Mouse (Mus musculus): ENCODE results near the gene Rplp1.

The Rplp1 gene

DNA sequence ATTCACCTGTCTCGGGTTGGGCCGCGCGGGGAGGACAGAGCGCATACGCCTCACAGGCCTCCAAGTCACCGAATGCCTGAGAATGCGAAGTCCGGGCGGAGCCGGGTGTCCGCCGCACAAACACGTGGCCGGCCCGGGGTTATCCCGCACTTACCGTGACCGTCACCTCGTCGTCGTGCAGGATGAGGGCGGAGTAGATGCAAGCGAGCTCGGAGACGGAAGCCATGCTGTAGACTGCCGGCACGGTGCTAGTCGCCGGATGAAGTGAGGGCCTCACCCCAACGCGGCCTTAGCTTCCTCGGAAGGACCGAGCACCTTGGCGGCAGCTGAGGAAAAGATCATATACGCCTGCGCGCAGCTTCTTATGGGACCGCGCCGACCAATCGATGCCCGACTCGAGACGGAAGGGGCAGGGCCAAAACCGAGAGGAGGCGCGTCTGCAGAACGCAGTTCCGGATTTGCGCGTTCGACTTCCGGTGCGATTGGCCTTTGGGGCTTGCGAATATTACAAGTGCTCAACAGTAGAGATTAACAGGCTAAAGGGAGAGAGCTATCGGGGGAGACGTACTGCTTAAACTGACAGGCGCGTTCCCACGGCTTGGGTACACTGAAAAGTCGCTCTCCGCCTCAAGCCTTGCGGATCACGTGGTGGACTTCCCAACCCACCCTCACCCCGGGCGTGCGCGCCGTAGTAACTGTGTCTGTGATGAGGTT lies at the start of gene Rplp1:
Gene Rplp1, minus strand, starts transcription at position 340 of the 714 bp plus-strand sequence.
- WGBS, result under 1% methylated on average over 70 of the region's 70 CpGs

- 69% methylated on average over 6 of the region's 6 CpGs for WGBS
Observed at GRCm38 (mm10) chr9:61963356-61963755, 49.0 kb upstream of the Rplp1 start.

- 89% methylated on average over 4 of the region's 4 CpGs for WGBS
Observed at GRCm38 (mm10) chr9:61961181-61961580, 46.8 kb upstream of the Rplp1 start.

GRCm38 (mm10) chr9:61960753-61961152 lies 46.4 kb upstream of the Rplp1 start:
- WGBS, result 65% methylated on average over 5 of the region's 5 CpGs

GRCm38 (mm10) chr9:61959921-61960569 lies 45.7 kb upstream of the Rplp1 start:
- 87% methylated on average over 1 of the region's 1 CpGs for WGBS

- 76% methylated on average over 7 of the region's 7 CpGs for WGBS
Observed at GRCm38 (mm10) chr9:61952241-61952640, 37.9 kb upstream of the Rplp1 start.

GRCm38 (mm10) chr9:61947402-61948346 lies 33.3 kb upstream of the Rplp1 start:
- 4% methylated on average over 24 of the region's 24 CpGs for WGBS

DNA sequence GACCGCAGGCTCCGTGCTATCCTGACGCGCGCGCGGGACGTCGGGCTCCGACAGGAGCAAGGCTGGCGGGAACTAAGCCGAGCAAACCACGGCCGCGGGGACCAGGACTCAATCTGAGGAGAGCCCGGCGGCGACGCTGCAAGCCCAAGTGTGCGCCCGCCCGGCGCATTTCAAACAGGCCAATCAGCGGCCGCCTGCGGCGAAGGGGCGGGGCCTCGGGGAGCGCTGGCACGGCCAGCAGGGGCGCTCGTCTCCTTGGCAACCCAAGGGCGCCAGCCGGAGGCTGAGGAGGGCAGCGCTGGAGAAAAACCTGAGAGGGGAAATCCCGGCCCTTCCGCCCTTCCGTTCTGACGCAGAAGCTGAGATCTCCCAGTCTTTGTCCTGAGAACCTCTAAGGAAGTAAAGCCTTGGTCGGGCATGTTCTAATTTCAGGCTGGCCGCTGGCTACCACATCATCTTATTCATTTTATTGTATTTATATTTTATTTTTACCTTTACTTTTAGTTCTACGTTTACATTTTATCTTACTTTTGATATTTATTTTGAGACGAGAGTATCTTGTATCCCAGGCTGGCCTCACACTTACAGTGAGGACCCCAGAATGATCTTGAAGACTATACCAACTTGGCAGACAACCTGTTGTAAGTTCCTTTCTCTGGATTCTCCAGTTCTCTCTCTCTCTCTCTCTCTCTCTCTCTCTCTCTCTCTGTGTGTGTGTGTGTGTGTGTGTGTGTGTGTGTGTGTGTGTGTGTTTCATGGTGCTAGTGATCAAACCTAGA lies 32.5 kb upstream of the Rplp1 start, which contains the start of gene Kif23:
Gene Kif23, minus strand, starts transcription at position 152 of the 779 bp plus-strand sequence.
- WGBS, result under 1% methylated on average over 44 of the region's 44 CpGs

- WGBS, result under 1% methylated on average over 38 of the region's 38 CpGs
Observed at GRCm38 (mm10) chr9:61945973-61946611, 31.8 kb upstream of the Rplp1 start.

GRCm38 (mm10) chr9:61941054-61941453 lies 26.7 kb upstream of the Rplp1 start:
- 66% methylated on average over 3 of the region's 3 CpGs for WGBS

- 84% methylated on average over 2 of the region's 2 CpGs for WGBS
Observed at GRCm38 (mm10) chr9:61933333-61933732, 19.0 kb upstream of the Rplp1 start.

GRCm38 (mm10) chr9:61932009-61932408 lies 17.7 kb upstream of the Rplp1 start:
- 72% methylated on average over 3 of the region's 3 CpGs for WGBS

- 89% methylated on average over 10 of the region's 10 CpGs for WGBS
Observed at GRCm38 (mm10) chr9:61925086-61925660, 10.8 kb upstream of the Rplp1 start.

GRCm38 (mm10) chr9:61920331-61920730 lies 6.0 kb upstream of the Rplp1 start:
- WGBS, result 97% methylated on average over 6 of the region's 6 CpGs

GRCm38 (mm10) chr9:61919464-61919863 lies 5.1 kb upstream of the Rplp1 start:
- 82% methylated on average over 5 of the region's 5 CpGs for WGBS

GRCm38 (mm10) chr9:61917436-61917835 lies 3.1 kb upstream of the Rplp1 start:
- 88% methylated on average over 6 of the region's 6 CpGs for WGBS

GRCm38 (mm10) chr9:61916986-61917385 lies 2.6 kb upstream of the Rplp1 start:
- 94% methylated on average over 3 of the region's 3 CpGs for WGBS

- WGBS, result 60% methylated on average over 4 of the region's 4 CpGs
Observed at GRCm38 (mm10) chr9:61915393-61916005, 1.2 kb upstream of the Rplp1 start.

GRCm38 (mm10) chr9:61914917-61915300 lies 567 bp upstream of the Rplp1 start:
- 2% methylated on average over 13 of the region's 13 CpGs for WGBS

All from cerebral cortex, adult 2 months (tissue).